Mouse (Mus musculus) C2C12 (cell line): ENCODE measurements around the gene Cdc42bpa. TPM values are rescaled to one million over a fixed set of nuclear protein-coding genes. Genes with fewer than 3 reads are reported as not detected.

Experiments used
- H3K27me3 ChIP-seq: one replicate; pipeline ENCODE4 v1.6.1; 2011; ENCODE audit not compliant: control insufficient read depth, insufficient read depth, insufficient read length
- H3K36me3 ChIP-seq: one replicate; pipeline ENCODE4 v1.6.1; 2011; ENCODE audit not compliant: control insufficient read depth, insufficient read depth
- H3K4me3 ChIP-seq: one replicate; pipeline ENCODE4 v1.5.1; 2011; ENCODE audit warnings: mild to moderate bottlenecking, control low read depth; ENCODE audit not compliant: poor library complexity, insufficient read depth, severe bottlenecking
- H3K79me2 ChIP-seq: one replicate; pipeline ENCODE4 v1.6.1; 2011; ENCODE audit not compliant: control insufficient read depth, insufficient read depth
- H3K79me3 ChIP-seq: one replicate; pipeline ENCODE4 v1.6.1; 2011; ENCODE audit warnings: low read depth, control low read depth
- H3ac ChIP-seq: one replicate; pipeline ENCODE3; 2011; ENCODE audit warnings: low read depth; ENCODE audit not compliant: control insufficient read depth, insufficient read length
- CEBPB ChIP-seq: IDR thresholded peaks from one replicate; pipeline ENCODE4 v1.6.1; 2011; ENCODE audit warnings: low read depth, mild to moderate bottlenecking, control low read depth, moderate library complexity
- CTCF ChIP-seq: IDR thresholded peaks from one replicate; pipeline ENCODE4 v1.5.1; 2011; ENCODE audit not compliant: control insufficient read depth, insufficient read depth, insufficient read length
- FOSL1 ChIP-seq: IDR thresholded peaks from one replicate; pipeline ENCODE4 v1.8.0; 2011; ENCODE audit warnings: mild to moderate bottlenecking, low read length; ENCODE audit not compliant: poor library complexity, insufficient read depth, severe bottlenecking
- MAX ChIP-seq: IDR thresholded peaks from one replicate; pipeline ENCODE4 v1.6.1; 2011; ENCODE audit warnings: mild to moderate bottlenecking, control low read depth
- MYOD1 ChIP-seq: IDR thresholded peaks from one replicate; pipeline ENCODE4 v1.6.1; 2011; ENCODE audit warnings: low read depth; ENCODE audit not compliant: control insufficient read depth, insufficient read length
- MYOG ChIP-seq: IDR thresholded peaks from one replicate; pipeline ENCODE4 v1.6.1; 2011; ENCODE audit not compliant: control insufficient read depth, insufficient read length; ENCODE audit errors: extremely low read depth
- USF1 ChIP-seq: IDR thresholded peaks from one replicate; pipeline ENCODE4 v1.6.1; 2011; ENCODE audit warnings: low read depth, mild to moderate bottlenecking, control low read depth, moderate library complexity
- polyA plus RNA-seq: library from polyadenylated mRNA; unstranded; fragments of >200 nt; fragmentation: generic; extraction: Trizol; gene quantifications from one replicate; pipeline ENCODE4 v1.2.1, GENCODE M21; 2012; ENCODE audit warnings: missing spikeins

The Cdc42bpa gene
- polyA plus RNA-seq, 1 experiment, result 10.7 TPM

DNA sequence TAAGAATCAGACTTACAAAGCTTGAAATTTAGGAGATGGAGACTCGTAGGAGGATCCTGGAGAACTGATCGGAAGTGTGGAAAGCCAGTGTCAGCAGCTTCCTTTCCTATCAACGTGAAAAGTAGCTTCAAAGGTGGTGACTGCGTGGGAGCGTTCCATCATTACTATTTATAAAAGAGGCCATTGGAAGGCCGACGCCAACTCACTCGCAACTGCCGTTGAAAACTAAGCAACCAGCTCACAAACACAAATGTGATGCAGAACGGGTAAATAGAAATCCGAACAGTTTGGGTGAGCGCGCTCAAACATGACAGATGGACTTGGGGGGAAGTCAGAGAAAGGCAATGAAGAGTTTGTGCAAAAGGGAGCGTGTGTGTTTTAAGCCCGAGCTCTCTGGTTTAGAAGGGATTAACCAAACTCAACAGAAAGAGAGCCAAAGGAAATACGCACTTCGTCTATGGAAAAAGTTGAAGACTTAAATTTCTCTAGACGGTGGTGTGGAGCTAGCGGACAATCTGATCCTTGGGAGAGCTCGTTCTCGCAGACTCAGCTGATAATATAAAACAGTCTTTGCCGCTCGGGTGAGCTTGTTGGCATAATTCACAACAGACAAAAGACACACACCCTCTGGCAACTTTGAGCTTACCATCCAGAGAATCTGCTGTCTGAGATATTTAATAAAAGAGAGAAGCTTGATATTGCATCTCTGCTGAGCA, 20.0 kb upstream of the Cdc42bpa start:
- H3K36me3 ChIP-seq, result no peaks in the 10 kb centered on the region
- H3K79me3 ChIP-seq, result no peaks in the 10 kb centered on the region
- no peaks in the 10 kb centered on the region for H3K79me2 ChIP-seq
- TF ChIP-seq USF1, result no peak
- no peak for TF ChIP-seq CTCF
- H3K27me3 ChIP-seq, result no peaks in the 10 kb centered on the region
- H3ac ChIP-seq, result no peak overlapping the region
- H3K4me3 ChIP-seq, result no peak overlapping the region

DNA sequence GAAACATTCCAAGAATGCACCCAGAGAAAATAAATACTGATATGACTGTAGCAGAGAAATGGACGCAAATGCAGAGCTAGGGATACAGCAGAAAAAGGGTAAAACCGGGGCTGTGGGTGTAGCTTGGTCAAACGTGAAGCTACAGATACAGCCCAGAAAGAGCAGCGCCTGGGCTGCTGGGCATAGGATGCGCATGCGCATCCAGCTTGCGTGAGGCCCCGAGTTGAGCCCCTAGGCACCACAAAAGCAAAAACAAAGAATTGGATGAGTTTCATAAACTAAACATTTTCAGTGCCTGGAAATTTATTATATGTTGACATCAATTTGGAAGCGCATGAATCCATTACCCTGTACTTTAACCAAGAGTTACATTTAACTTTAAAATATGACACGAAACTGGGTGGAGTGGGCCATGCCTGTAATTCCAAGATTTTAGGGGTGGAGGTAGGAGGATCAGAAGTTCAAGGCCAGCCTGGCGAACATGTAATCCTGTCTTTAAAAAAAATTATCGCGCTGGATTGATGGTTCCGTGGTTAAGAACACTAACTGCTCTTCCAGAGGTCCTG, 19.4 kb upstream of the Cdc42bpa start:
- Histone ChIP-seq H3K79me3 (no peaks in the 10 kb centered on the region), H3K79me2 (no peaks in the 10 kb centered on the region), H3ac (no peak overlapping the region), H3K27me3 (no peaks in the 10 kb centered on the region), H3K4me3 (no peak overlapping the region), H3K36me3 (no peaks in the 10 kb centered on the region)
- no peak for TF ChIP-seq CTCF
- TF ChIP-seq USF1, result no peak
- no peak for TF ChIP-seq FOSL1
- no peak for TF ChIP-seq CEBPB
- no peak for TF ChIP-seq MYOG
- TF ChIP-seq MAX, result no peak
- no peak for TF ChIP-seq MYOD1

DNA sequence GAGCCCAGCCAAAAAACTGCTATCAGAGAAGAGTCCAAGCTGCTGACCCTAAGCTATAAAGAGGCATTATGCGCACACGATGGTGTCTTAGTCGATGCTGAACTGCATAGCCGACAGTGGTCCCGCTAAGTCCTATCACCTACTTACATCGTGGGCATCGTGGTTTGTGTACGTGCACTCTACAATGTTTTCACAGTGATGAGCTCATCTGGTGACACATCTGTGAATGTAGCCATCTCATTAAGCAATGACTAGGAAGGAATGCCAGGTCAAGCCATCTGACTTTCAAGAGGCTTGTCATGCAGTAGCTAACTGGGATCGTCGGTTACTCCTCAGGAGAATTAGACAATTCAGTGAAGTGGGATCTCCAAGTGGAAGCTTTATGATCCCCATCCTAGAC, 15.3 kb upstream of the Cdc42bpa start:
- no peaks in the 10 kb centered on the region for H3K27me3 ChIP-seq
- H3K36me3 ChIP-seq, result no peaks in the 10 kb centered on the region
- no peak overlapping the region for H3ac ChIP-seq
- no peaks in the 10 kb centered on the region for H3K79me2 ChIP-seq
- no peaks in the 10 kb centered on the region for H3K79me3 ChIP-seq
- no peak overlapping the region for H3K4me3 ChIP-seq
- TF ChIP-seq MAX, result peak; percentile 30
- no peak for TF ChIP-seq CTCF
- peak; percentile 2 for TF ChIP-seq FOSL1
- TF ChIP-seq USF1, result no peak
- TF ChIP-seq CEBPB, result peak; percentile 89
- TF ChIP-seq MYOD1, result peak; percentile 28

DNA sequence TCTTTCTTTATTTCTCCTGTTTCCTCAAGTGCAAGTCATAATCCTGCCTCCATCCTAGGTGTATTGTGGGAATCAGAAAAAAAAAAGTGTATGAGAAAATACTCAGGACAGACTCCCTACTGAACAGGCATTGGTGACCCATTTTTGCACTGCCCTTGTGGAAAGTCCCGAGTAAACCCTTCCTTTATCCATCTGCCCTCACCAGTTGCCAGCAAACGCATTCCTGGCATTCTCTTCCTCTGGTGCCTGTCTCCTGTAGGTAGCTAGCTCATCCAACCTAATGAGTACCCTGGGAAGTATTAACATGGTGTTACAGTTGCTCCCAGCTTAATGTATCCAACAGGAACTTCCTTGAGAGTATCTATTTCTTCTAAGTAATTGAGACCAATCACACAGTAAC, 13.7 kb upstream of the Cdc42bpa start:
- TF ChIP-seq MAX (no peak), FOSL1 (no peak), USF1 (no peak), MYOD1 (no peak), CEBPB (no peak), CTCF (no peak), MYOG (no peak)
- H3K79me3 ChIP-seq, result no peaks in the 10 kb centered on the region
- H3K79me2 ChIP-seq, result no peaks in the 10 kb centered on the region
- H3K4me3 ChIP-seq, result no peak overlapping the region
- no peaks in the 10 kb centered on the region for H3K27me3 ChIP-seq
- H3K36me3 ChIP-seq, result no peaks in the 10 kb centered on the region
- no peak overlapping the region for H3ac ChIP-seq

GRCm38 (mm10) chr1:179947653-179948052, 12.6 kb upstream of the Cdc42bpa start:
- no peak overlapping the region for H3ac ChIP-seq
- H3K79me3 ChIP-seq, result no peaks in the 10 kb centered on the region

DNA sequence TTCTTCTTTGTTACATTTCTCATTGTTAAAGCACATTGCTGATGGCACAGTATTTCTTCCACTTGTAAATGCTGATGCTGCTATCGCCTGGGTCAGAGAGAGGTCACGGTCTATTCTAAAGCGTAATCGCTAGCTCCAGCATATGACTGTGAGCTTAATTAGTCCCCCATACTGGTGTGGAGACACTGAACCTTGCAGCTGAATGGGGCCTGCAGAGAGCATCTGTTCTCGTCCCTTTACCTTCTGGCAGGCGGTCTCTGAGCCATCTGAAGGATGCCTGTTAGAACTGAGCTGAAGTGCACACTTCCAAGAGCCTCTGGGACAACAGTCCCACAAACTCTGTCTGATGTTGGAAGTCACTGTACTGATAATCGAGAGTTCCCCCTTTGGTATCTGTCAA, 8.7 kb upstream of the Cdc42bpa start:
- no peak for TF ChIP-seq MAX
- no peak for TF ChIP-seq USF1
- no peak for TF ChIP-seq CEBPB
- no peak for TF ChIP-seq CTCF
- no peak for TF ChIP-seq FOSL1
- TF ChIP-seq MYOD1, result no peak
- TF ChIP-seq MYOG, result no peak
- H3K27me3 ChIP-seq, result no peaks in the 10 kb centered on the region
- H3K79me2 ChIP-seq, result no peaks in the 10 kb centered on the region
- H3ac ChIP-seq, result no peak overlapping the region
- no peaks in the 10 kb centered on the region for H3K36me3 ChIP-seq
- no peaks in the 10 kb centered on the region for H3K79me3 ChIP-seq
- no peak overlapping the region for H3K4me3 ChIP-seq

More at GRCm38 (mm10) chr1:179947653-179948052, 12.6 kb upstream of the Cdc42bpa start:
- no peak for TF ChIP-seq CTCF
- no peak for TF ChIP-seq MYOD1
- TF ChIP-seq MAX, result no peak
- no peak for TF ChIP-seq CEBPB
- TF ChIP-seq MYOG, result no peak
- TF ChIP-seq FOSL1, result no peak
- no peak for TF ChIP-seq USF1
- H3K36me3 ChIP-seq, result no peaks in the 10 kb centered on the region
- no peaks in the 10 kb centered on the region for H3K27me3 ChIP-seq
- no peaks in the 10 kb centered on the region for H3K79me2 ChIP-seq
- no peak overlapping the region for H3K4me3 ChIP-seq
